Mouse (Mus musculus): ENCODE data around the gene Mtfp1. TPM values are rescaled to one million over a fixed set of nuclear protein-coding genes. Genes with fewer than 3 reads are reported as not detected.

Gene Mtfp1
- total RNA-seq, 2 experiments from 2014 or later, result 80.7 to 82.0 TPM

DNA sequence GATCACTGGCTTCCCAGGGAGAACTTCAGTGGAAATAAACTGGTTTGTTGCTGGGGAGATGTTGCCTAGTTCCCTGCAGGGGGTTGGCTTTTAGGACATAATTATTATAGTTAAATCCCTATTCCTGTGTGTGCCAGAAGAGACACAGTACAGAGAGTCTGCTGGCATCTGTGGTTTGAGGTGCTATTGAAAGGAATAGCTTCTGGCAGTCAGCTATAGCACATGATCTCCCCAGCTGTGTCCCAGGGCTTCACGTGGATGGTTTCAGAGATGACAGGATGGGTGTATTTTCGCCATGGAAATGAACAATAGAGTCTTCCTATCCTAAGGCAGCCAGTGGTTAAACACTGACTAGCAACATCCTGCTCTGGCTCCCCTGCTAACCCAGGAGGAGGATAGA lies 8.0 kb downstream of the Mtfp1 start:
- intact Hi-C loops (cut with DNase I), result no loop called here
- DNase-seq, result no peak

DNA sequence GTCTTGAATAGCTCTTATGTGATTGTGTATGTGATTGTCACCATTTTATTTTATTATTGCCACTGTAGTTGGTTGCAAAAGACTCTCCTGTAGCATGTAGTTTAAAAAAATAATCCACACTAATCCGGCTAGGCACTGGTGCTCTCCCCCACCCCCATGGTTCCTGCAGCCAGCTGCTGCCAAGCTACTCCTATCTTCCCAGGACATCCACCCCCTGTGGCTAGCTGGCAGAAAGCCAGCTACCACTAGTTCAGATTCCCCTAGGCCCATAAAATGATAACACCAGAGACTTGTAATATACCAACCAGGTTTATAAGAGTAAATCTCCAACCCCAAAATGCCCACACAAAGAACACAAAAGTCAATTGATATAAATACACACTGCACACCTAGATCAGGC lies 9.0 kb downstream of the Mtfp1 start:
- no peak for DNase-seq
- intact Hi-C loops (cut with DNase I), result no loop called here

DNA sequence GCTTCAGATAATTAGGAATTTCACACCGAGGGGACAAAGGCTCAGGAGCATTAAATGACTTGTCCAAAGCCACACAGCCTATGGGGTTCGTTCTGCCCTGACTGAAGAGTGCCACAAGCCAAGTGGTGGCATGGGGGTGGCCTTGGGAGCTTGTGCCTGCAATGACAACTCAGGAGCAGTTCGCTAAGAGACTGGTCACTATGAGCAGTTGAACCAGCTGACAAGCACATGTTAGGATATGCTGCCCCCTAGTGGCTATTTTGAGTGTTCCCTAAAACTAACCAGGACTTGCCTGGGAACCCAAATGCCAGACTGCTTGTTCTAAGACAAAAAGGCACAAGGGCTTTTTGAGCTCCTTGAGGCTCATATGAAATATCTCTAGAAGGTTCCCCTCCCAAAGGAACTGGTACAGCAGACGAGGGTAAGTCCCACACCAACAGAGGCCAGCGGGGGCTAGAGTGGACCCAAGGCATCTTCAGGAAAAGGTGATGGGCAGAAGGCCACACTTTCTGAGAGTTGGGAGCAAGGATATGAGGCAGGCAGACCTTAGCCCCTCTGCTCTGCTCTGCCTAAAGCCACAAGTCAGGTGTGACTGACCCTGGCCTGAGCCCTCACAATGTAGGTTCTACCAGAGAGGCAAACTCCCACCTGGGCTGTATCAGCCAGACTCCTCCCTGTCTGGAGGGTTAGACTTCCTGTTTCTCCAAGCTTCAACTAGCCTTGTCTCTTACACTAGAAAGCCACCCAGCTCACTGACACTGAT lies 11.7 kb downstream of the Mtfp1 start:
- intact Hi-C loops (cut with DNase I), result loop anchor here (1.0 kb wide), 2 partner anchors 30 to 82 kb away; no protein-coding TSS in a partner anchor
- peak; percentile 68 to 83 for DNase-seq

DNA sequence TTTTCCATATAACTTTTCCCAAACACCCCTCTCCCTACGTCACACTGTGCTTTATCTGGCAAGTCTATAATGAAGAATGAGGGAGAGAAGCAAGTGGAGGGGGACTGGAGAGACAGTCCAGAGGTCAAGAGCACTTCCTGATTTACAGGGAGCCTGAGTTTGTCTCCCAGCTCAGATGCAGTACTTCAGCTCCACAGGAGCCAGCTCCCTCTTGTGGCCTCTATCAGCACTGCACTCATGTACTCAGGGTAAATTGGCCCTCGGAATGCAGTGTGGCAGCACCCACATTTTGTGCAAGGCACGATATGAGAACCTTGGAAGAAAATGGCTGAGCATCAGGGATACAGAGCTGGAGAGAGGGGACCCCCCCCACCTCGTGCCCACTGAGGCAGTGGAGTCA lies 15.0 kb downstream of the Mtfp1 start:
- DNase-seq, result peak; percentile 43 to 59
- intact Hi-C loops (cut with DNase I), result no loop called here

DNA sequence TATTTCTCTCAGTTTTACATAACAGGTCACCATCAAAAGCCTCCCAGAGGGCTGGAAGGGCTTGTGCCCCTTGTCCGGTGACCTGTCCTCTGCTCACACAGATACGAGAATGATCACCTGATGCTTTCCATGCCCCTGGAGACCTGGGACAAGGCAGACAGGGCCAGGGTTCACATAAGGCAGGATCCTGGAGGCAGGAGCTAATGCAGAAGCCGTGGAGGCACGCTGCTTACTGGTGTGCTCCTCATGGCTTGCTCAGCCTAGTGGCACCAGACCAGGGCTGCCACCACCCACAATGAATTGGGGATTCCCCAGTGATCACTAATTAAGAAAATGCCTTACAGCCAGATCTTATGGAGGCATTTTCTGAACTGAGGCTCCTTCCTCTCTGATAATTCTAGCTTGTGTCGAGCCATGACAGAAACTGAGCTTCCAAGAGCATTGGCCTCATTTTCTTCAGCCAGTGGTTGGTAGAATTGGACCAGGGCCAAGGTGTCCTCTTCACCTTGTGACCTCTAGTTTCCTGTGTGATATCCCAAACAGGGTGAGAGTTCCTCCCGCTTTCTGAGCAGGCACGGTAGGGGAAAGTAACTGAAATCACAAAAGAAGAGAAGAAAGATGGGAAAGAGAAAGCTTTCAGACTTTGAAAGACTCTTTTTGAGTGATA lies 16.8 kb downstream of the Mtfp1 start:
- intact Hi-C loops (cut with DNase I), result no loop called here

DNA sequence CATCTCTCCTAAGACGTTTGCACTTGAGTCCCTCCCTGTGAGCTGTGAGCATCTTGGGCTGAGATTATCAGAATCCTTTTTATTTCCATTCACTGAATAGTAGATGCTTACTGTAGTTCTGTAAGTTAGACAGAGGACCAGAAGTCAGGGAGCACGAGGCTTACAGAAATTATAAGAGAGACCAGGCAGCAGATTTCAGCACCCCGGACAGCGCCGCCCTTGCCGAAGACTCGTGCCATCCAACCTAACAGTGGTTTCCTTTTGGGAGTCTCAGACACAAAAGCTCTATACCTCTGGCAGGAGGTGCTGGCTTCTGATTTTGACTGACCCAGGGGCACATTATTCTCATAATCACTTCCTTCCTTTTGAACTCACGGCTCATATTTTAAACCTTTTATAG lies 18.6 kb downstream of the Mtfp1 start:
- intact Hi-C loops (cut with DNase I), result no loop called here
- DNase-seq, result peak; percentile 57 to 79

More for the DNA sequence above, 16.8 kb downstream of the Mtfp1 start:
- no peak for DNase-seq

DNA sequence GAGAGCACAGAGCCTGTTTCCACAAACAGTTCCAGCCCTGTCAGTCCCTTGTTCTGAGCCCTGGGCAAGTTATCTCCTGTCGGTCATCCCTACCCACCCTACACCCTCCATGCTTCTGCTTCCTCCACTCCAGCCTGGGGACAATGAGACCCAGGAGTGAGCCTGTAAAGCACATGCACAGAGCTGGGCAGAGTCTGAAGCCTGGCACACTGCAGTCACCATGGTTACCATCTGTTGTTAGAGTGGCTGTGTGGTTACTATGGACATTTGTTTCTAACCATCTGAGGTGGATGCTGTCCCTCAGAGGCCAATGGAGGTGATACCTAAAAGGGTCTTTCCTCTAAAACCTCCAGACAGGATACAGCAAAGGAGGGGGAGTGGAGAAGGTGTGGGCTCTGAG lies 25.6 kb downstream of the Mtfp1 start:
- intact Hi-C loops (cut with DNase I), result no loop called here
- no peak for DNase-seq

DNA sequence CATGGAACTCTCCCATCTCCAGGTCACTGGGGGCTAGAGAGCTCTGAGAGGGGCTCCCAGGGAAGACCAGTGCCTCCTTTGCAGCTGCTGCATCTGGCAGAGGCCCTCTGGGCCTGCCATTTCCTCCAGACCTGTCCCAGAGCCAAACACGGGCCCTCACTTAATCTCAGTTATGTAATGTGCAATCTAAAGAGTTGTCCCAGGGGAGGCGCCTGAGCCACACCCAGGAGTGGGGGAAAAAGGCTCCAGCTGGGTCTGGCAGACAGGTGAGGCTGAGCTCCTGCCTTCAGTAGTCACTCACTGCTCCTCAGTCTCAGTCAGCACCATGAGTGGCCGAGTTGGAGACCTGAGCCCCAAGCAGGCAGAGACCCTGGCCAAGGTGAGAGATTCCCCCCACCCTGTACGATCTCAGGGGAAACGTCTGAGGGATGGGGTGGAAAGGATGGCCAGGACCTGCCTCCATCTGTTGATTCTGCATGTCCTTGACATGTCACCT lies 30.6 kb downstream of the Mtfp1 start, which contains the start of gene Sec14l3:
TSS of gene Sec14l3 (plus strand) at position 215 of the 496 bp plus-strand sequence.
- intact Hi-C loops (cut with DNase I), result no loop called here

DNA sequence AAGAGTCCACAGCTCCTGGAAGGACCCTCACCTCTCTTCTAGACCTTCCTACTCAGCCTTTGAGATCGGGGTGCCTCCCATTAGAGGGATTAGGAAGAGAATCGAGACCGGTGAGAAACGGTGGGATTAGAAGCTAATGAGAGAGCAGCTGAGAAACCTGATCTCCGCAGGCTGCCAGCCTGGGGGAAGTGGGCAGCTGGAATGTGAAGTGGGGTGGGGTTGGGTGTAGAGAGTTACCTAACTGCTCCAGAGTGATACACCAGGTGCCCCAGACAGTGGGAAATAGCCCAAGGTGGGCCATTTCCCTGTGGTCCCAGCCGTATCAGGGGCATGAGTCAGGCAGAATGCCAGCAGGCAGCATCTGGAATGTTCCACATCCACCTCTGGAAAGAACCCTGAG lies 32.3 kb downstream of the Mtfp1 start:
- intact Hi-C loops (cut with DNase I), result no loop called here
- DNase-seq, result no peak

More for the DNA sequence above, 30.6 kb downstream of the Mtfp1 start, which contains the start of gene Sec14l3:
- DNase-seq, result no peak

DNA sequence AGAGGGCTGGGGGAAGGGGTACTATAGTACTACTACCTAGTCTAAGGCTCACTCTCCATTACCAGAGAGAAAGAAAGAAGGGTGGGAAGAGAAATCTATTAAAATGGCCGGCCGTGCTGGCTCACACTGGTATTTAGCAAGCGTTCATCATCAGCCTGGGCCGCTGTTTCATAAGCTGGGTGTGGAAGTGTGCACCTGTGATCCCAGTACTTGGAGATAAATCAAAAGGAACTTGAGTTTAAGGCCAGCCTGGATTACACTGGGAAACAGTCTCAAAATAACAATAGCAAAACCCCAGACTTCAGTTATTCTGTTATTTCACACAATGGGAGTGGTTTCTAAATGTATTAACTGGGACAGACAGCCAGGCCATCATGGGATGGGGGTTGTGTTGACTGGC lies 32.7 kb downstream of the Mtfp1 start:
- intact Hi-C loops (cut with DNase I), result no loop called here
- DNase-seq, result no peak

DNA sequence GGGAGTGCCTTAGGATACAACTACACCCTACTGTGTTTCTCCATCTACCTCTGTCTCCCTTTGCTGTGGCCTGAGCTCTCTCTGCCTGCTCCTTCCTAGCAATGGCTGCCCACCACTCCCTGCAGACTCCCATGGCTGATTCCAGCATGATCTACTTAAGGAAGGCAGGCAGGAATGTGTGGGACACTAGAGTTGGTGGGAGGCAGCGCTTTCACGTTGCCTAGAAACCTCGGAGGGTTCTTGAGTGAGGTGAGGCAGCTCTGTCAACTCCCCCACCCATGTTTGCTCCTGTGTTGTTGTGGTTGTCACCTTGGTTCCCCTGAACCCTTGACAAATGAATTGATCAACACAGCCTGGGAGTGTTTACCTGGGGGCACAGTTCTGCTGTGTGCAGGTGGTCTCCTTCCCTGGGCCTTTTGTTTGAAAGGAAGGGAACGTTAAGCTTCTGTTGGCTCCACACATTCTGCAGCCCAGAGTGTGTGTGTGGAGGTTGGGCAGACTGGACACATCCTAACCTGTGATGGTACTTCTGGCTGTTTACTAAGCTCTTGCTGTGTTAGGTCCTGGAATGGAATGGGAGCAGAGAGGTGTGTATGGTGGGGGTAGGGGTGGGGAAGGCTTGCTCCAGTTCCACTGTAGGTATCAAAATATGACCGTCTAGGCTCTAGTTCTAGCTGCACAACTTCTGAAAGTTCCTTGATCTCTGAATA lies 34.2 kb downstream of the Mtfp1 start:
- no peak for DNase-seq
- intact Hi-C loops (cut with DNase I), result no loop called here

DNA sequence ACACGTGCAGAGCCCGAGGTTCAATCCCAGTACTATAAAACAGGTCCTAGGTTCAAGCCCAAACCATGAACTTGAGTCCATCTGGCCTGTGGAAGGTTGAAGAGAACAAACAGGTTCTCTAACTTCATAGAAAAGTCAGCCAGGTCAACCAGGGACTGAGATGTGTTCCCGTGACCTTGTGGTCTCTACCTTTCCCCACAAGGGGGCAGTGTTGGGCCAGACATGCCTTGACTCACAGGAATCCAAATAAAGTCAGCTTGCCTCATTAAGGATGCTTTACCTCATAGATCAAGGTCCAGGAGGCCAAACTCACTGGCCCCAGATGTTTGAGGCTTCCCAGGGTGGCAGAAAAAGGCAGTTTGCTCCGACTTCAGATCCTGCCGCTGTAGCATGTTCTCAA lies 41.7 kb downstream of the Mtfp1 start:
- intact Hi-C loops (cut with DNase I), result loop anchor here (1.0 to 5.0 kb wide), 3 partner anchors 30 to 369 kb away; partner anchors contain the start of gene Sec14l2
- DNase-seq, result peak; percentile 68 to 87

DNA sequence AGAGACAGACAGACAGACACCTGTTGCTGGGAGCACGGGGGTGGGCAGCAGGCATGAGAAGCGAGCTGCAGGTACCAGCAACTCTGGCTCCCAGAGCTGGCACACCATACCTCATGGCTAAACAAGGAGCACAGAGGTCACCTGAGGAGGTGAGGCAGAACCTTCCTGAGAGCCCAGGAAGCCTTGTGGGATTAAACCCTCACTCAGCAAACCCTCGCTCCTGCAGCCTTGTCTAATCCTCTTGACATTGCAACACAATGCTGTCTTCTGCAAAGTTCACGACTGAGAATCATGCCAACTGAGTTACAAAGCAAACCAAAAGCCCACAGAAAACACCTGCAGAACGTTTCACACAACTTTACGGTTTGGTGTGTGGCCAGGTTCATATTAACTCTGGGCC lies 46.8 kb downstream of the Mtfp1 start:
- no peak for DNase-seq
- intact Hi-C loops (cut with DNase I), result no loop called here

DNA sequence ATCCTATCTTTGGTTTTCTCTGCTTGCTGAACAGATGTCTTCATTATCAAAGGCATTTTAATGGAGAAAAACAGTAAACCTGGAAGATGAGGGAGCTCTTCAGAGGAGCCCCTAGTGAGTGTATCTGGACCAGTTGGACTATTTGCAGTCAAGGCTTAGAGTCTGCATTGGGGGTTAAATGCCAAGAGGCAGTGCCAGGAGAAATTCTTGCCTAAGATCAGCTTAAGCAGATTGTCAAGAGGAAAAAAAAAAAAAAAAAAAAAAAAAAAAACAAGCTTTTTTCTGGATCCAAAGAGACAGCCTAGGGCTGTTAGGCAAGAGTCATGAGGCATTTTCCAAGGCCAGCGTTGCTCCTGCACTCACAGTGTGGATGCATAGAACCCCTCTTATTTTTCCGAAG lies 47.5 kb downstream of the Mtfp1 start:
- no peak for DNase-seq
- intact Hi-C loops (cut with DNase I), result no loop called here

DNA sequence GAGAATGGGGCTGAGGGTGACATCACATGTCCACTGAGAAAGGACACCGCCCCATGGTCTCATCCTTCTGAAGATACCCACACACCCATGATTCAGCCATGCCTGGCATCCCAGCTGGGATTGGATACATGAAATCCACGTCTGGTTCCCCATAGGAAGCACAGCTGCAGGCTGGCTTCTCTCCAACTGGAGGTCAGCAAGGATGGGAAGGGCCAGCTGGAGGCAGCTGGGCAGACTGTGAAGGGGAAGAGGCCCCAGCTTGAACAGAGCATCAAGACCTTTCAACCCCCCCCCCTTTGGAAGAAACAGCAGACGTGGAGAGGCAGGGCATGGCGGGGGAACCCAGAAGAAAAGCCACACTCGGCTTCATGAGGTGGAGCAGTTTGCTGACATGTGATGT lies 48.7 kb downstream of the Mtfp1 start:
- DNase-seq, result peak; percentile 25 to 39
- intact Hi-C loops (cut with DNase I), result no loop called here

DNA sequence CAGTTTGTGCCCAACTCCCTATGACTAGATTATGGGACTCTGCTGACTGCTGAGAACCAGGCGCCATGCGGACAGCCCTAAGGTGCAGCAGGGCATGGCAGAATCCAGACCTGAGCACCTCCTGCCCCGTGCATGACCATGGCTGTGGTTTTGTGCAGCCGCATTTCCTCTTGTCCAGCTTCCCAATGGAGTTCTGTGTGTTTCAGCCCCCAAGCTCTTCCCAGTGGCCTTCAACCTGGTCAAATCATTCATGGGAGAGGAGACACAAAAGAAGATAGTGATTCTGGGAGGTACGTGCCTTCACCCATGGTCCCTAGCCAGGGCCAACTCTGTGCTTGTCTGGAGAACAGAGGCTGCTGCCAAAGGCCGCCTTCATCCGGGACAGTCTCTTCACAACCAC lies 52.2 kb downstream of the Mtfp1 start:
- no peak for DNase-seq
- intact Hi-C loops (cut with DNase I), result no loop called here

Small RNA genes lying within 50 kb of the gene (microRNA-seq; reads per million reads assigned to microRNA genes)
- gene Mir3060, result 1.0 to 2.8 reads per million in 2 experiments

Other genes starting within 250 kb of the Mtfp1 start
- gene Osbp2, start 231.5 kb downstream of the Mtfp1 start, total RNA-seq (2021), result 1 to 10 TPM; 5.6 to 6.1 TPM
- under 1 TPM; 0.32 to 0.38 TPM for gene 4921536K21Rik, start 200.3 kb downstream of the Mtfp1 start, total RNA-seq (2021)
- 10 to 100 TPM; 30.3 to 41.9 TPM for gene Dusp18, start 200.2 kb downstream of the Mtfp1 start, total RNA-seq (2021)
- 1 to 10 TPM; 4.3 to 4.7 TPM for gene Slc35e4, start 180.8 kb downstream of the Mtfp1 start, total RNA-seq (2021)
- 10 to 100 TPM; 50.3 to 50.9 TPM for gene Tcn2, start 163.3 kb downstream of the Mtfp1 start, total RNA-seq (2021)
- gene Pes1, start 131.5 kb downstream of the Mtfp1 start, total RNA-seq (2021), result 10 to 100 TPM; 31.8 to 34.0 TPM
- gene 4930556J24Rik, start 118.7 kb downstream of the Mtfp1 start, total RNA-seq (2021), result not detected
- under 1 TPM; 0.12 to 0.36 TPM for gene Gal3st1, start 111.8 kb downstream of the Mtfp1 start, total RNA-seq (2021)
- under 1 TPM in 1 of 2 experiments, not detected in 1; 0.34 TPM for gene Sec14l4, start 64.0 kb downstream of the Mtfp1 start, total RNA-seq (2021)
- gene Sec14l3, start 30.6 kb downstream of the Mtfp1 start, total RNA-seq (2021), result under 1 TPM in 1 of 2 experiments, not detected in 1; 0.74 TPM
- 1 to 10 TPM; 1.3 to 1.4 TPM for gene Sec14l2, start 28.0 kb upstream of the Mtfp1 start, total RNA-seq (2021)
- gene Rnf215, start 39.8 kb upstream of the Mtfp1 start, total RNA-seq (2021), result 10 to 100 TPM; 17.3 to 18.9 TPM
- 1 to 10 TPM; 5.8 to 8.0 TPM for gene Ccdc157, start 64.8 kb upstream of the Mtfp1 start, total RNA-seq (2021)
- gene Sf3a1, start 64.9 kb upstream of the Mtfp1 start, total RNA-seq (2021), result 10 to 100 TPM; 45.6 to 54.6 TPM
- gene Tbc1d10a, start 91.3 kb upstream of the Mtfp1 start, total RNA-seq (2021), result 10 to 100 TPM; 12.3 to 12.6 TPM
- gene Castor1, start 122.8 kb upstream of the Mtfp1 start, total RNA-seq (2021), result 10 to 100 TPM in 1 of 2 experiments, 1 to 10 TPM in 1; 7.9 to 10.4 TPM
- not detected for gene Osm, start 141.0 kb upstream of the Mtfp1 start, total RNA-seq (2021)
- under 1 TPM; 0.55 to 0.62 TPM for gene Lif, start 162.1 kb upstream of the Mtfp1 start, total RNA-seq (2021)

Measured in heart, postnatal 10 days (tissue).